Mouse (Mus musculus): ENCODE measurements around the gene Ankrd11.
"Not testable (repeated sequence)": the region's sequence is repeated elsewhere in the genome, so short reads cannot be mapped to it uniquely, and the experiment has no call there.

The Ankrd11 gene

DNA sequence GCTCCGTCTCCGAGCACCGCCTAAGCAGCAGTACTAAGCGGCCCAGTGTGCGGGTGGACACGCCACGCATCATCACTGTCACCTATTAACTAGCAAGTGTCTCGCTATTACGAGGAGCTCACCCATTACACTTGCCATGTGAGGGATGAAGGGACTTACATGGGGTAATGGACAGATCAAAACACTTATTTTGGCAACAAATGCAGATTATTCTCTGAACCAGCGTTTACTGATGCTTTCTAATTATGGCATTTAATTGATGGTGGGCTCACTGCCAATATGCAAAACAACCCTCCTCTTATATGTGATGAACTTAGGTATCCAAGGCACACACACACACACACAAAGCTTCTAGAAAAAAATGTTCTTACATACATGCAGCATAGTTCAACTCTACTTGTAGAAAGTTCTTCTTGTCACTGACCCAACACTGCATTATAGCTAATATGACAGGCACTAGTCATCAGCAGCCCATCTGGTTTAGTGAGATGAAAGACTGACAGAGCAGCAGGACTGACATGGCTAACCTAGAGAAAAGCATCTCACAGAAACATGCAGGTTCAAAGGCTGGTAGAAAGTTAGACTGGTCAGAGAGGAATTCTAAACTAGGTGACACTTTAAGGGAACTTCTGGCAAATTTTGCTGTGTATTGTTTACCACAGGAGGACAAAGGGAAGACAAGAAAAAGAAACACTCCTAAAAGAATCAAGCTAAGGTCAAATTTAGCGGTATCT is 2.5 kb downstream of the Ankrd11 start:
- no peak for DNase-seq

DNA sequence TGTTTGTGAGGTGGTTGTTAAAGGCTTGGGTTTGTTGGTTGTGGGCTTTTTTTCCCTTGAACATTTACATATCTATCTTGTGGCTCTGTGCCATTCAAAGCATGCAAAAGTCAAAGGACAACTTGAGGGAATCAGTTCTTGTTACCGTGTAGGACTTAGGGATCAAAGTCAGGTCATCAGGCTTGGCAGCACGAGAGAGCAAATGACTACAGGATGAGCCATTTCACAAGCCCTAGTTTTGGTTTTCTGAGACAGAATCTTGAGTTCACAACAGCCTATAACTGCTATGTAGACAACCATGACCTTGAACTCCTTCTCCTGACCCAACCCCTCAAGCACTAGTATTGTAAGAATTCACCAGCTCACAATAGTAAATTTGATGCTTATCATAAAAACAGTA is 3.7 kb downstream of the Ankrd11 start:
- no peak for DNase-seq

DNA sequence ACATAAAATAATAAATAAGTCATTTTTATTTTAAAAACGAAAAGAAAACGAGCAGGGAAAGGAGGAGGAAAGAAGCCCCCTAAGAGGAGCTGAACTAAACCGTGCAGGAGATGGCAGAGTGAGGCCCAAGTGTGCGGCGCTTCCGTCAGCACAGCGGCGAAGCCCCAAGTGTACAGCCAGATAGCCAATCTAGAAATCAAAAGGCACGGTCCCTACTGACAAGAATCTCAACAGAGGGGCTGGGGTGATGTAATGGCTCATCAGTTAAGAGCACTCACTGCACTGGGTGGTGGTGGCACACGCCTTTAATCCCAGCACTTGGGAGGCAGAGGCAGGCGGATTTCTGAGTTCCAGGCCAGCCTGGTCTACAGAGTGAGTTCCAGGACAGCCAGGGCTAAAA is 4.6 kb downstream of the Ankrd11 start:
- no peak for DNase-seq

DNA sequence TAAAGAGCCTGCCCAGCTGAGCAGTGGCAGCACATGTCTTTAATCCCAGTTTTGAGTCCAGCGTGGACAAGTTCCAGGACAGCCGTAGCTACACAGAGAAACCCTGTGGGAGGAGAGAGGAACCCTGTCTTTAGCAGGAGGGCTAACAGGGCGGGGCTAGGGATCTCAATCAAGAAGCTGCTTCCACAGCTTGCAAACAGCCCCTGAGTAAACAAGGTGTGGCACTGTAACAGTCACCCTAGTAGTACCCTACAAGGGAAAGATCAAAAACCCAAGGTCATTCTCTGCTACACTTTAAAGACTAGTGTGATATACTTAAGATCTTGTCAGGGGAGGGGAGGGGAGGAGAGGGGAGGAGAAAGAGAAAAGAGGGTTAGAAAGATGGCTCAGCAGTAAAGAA is 5.1 kb downstream of the Ankrd11 start:
- DNase-seq, result no peak

DNA sequence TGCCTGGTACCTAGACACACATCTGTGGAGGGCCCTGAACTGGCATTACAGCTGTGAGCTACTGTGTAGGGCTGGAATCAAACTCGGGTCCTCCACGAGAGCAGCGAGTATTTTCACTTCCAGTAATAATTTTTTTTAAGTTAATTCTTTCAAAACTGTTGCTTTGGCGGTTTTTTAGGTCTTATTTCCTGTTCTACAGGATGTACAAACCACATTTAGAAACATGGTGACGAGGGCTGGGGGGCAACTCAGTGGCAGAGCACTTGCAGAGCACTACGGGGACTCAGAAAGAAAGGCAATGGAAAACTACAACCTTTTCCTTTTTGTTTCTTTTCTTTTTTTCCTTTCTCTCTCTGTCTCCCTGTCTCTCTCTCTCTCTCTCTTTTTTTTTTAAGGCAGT is 7.9 kb downstream of the Ankrd11 start:
- DNase-seq, result no peak

DNA sequence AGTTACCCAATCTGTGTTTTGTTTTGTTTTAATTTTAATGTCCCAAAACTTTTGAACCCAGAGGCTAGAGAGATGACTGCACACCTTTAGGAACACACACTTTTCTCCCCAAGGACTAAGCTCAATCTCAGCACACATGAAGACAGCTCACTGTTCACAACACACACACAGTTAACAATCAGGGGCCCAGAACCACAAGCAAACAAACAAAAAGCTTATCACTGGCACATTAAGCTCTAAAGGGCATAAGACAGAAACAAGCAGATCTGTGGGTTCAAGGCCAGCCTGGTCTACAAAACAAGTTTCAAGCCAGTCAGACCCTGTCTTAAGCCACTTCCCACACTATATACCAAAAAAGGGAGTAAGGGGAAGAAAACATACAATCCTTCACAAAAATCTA is 8.6 kb downstream of the Ankrd11 start:
- DNase-seq, result no peak

DNA sequence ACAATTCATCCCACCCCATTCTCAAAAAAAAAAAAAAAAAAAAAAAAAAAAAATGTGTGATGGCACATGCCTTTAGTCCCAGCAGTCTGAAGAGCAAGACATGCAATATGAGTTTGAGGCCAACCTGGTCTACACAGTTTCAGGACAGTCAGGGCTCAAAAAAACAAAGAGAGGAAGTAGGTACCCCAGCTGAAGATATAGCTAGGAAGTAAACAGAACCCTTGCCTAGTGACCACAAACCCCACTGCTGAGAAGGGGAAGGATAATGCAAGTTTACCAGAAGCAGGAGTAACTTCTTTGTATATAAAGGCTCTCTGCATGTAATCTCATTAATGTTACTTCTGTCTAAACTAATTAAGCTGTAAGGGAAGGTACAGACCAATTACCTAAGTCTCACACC is 9.3 kb downstream of the Ankrd11 start:
- no peak for DNase-seq

DNA sequence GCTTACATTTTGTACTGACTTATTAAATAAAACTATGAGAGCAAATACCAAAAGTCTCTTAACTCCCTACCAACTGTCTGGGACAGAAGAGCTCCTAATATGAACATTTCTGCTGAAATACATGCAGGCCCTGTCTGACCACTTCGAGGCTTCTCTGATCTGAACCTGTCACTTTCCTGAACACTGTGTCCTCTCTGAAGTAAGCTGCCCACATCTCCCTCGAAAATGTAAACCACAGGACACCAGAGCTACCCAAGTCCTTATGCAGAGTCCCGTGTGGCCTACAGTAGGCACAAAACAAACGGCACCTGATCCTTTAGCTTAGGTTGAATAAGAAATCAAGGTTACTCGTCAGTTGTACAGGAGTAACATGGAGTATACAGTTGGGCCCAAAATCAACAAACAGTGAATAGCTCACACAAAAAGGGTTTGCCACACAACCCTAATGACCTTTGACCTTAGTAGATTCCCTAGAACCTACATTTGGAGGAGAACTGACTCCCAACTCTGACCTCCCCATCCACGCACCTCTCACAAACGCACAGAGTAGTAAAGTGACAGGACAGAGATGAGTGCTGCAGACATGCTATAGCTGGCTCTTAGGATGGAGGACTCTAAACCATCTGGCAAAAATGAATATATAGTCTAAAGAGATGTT is 10.6 kb downstream of the Ankrd11 start:
- no peak for DNase-seq

DNA sequence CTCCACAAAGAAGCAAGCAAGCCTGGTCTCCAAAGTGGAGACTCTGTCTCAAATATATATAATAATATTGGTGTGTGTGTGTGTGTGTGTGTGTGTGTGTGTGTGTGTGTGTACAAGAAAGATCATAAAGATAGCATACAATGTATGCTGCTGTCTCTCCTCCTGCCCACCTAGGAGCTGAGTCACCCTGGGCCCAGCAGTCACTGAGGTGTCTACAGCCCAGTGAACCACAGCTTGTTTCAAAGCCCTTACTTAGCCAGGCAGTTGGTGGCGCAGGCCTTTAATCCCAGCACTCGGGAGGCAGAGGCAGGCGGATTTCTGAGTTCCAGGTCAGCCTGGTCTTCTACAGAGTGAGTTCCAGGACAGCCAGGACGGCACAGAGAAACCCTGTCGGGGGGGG is 12.0 kb downstream of the Ankrd11 start:
- not testable (repeated sequence) for DNase-seq

DNA sequence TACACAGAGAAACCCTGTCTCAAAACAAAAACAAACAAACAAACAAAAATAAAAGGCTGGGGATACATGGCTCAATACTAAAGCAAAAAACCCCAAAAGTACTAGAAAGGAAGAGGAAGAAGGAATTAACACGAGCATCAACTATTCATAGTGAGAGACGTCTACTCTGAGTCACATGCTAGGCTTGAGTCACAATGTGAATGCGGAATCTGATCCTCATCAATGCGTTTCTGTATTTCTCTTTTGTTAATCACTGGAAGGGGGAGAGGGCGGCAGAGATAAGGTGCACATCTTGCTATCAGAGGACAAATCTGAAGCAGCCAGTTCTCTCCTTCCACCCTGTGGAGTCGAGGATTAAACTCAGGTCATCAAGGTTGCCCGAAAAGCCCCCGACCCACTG is 14.3 kb downstream of the Ankrd11 start:
- no peak for DNase-seq

DNA sequence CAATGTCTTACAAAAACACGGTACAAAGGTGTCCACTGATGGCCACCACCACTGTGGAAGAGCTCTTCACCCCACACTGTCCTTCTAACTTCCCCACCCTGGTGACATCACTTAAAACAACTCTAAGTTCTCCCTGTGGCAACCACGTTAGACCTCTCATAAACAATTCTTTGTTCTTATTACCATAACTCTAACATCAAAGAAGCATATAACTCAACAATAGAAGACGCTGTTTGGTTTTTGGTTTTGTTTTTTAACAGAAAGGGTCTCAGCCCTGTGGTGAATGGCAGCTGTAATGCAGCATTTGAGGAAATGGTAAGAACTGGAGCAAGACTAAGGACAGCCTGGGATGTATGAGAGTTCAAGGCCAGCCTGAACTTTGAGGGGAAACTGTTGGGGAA is 16.1 kb downstream of the Ankrd11 start:
- DNase-seq, result no peak

DNA sequence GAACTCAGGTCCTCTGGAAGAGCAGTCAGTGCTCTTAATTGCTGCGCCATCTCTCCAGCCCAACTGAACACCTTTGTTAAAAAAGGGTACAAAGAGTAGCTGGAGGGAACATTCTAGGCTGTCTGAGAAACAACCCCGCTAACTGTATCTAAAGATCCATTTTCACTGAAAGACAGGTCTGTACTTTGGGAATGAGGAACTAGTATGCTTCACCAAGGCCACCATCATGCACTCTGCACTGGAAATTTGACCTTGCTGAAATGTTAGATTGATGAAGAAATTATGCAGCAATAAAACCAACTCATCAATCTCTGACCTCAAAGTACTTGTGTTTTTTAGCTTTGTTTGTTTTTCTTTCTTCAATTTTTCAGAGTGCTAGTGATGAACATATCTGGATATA is 17.9 kb downstream of the Ankrd11 start:
- no peak for DNase-seq

DNA sequence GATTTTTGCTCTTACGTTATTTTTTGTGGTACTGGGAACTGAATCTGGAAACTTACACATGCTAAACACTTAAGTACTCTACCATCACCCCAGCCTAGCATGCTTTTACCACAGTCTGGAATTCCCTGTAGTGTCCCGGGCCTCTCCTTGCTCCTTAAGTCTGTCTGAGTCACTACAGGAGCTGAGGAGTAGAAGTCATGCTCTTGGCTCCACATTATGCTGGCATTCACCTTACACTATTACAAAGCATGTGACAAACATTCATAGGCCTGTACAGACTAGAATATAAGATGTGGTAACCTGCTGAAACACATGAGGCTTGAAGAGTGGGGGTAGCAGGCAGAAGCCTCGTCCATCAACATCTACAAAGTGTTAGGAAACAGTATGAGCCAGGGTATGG is 19.4 kb downstream of the Ankrd11 start:
- no peak for DNase-seq

DNA sequence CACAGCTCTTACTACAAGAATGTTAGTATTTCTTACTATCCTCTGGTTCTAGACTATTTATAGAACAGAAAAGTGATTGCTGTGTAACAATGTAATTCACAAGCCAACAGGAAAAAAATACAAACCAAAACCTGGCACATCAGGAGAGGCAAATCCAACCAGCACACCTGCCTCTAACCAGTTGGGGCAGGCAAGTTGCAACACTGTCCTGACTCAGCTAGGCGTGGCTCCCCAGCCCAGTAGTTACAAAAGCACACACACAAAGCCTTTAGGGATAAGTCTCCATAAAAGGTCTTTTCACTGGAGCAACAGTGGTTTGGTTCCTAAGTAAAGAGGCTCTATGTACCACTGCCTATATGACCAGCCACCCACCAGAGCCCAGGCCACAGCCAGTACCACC is 20.8 kb downstream of the Ankrd11 start:
- DNase-seq, result no peak

DNA sequence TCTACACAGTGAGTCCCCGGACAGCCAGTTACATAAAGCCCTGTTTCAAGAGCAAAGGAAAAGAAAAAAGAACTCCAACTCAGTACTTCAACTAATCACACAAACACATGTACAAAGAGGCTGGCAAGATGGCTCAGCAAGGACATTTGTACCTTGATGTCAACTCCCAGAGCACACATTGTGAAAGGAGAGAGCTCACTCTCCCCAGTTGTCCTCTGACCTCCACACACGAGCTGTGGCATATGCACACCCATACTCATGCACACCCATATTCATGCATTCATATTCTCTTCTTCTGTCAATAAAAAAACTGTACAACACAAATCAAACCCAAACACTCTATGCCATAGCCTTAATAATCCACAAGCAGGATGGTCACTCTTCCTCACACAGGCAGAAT is 21.2 kb downstream of the Ankrd11 start:
- no peak for DNase-seq

DNA sequence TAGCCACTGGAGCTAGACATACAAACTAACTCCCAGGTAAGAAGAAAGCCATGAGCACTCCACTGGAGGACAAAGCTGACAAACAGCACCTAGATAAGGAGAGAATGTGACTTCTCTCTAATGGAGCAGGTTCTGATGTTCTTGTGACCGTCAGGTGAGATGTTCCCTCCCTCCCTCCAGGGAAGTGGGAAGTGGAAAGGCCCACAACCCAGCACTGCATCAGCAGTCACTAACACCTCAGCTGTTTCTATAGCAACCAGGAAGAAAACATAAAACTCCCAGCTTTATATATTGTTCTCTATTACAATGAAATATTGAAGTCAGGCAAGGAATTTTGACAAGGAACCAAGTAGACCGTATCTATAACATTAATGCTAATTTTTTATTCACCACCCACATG is 22.0 kb downstream of the Ankrd11 start:
- no peak for DNase-seq

DNA sequence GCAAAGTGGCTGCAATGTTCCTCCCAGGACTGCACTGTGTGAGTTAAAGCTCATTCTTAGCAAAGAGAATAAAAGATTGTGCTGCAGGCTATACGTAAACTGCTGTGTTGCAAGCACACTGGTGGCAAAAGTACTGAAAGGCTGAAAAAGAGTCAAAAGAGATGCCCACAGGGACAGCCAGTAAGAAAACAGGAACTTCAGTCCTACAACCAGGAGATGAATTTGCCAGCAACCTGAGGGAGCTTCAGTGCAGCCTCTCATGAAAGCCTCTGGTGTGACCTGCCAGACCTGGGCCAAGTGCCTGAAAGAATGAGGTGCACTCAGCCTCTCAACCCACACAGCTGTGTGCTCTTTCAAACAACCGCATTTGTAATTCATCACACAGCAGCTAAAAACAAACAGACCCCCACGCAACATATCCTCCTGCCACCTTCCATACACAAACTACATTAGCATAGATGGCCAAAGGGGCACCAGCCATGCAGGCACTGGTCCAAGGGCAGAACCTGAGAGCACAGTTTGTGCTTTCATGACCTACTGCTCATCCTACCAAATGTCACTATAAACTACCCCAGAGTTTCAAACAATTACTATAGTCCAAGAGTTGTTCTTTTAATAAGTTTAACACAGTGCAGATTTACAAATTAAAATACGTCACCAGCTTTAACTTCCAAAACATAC is 23.5 kb downstream of the Ankrd11 start:
- DNase-seq, result peak in 1 of 2 experiments; percentile 20

DNA sequence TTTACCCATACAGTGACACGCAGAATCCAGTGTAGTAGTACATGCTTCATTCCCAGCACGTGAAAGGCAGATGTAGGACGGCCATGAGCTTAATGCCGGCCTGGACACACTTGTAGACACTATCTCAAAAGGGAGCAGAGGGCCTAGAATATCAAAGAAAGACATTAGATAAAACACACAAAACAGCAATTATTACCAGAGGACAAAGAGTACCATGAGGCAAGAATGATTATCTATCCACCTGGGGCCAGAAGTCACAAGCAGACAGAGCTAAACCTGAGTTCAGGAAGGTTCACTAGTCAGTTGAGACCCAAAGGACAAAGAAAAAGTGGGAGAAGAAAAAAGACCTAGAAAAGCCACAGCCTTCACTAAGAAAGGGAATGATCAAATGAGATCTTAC is 24.9 kb downstream of the Ankrd11 start:
- DNase-seq, result no peak

DNA sequence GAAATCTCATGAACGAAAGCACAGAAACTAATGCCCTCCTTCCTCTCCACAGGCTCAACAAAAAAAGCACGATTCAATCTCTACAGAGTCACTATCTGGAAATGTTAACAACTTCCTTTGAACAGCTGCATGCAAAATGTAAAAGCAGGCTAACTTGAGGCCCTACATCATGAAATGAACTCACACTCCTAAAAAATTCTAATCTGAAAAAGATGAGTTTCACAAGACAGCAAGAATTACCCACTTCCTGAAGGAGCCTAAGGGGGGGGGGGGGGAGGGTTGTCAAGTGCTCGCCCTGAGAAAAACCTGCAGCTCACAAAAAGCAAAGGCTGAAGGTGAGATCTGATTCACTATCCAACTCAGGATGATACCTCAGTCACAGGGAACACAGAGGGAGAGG is 27.0 kb downstream of the Ankrd11 start:
- DNase-seq, result no peak

DNA sequence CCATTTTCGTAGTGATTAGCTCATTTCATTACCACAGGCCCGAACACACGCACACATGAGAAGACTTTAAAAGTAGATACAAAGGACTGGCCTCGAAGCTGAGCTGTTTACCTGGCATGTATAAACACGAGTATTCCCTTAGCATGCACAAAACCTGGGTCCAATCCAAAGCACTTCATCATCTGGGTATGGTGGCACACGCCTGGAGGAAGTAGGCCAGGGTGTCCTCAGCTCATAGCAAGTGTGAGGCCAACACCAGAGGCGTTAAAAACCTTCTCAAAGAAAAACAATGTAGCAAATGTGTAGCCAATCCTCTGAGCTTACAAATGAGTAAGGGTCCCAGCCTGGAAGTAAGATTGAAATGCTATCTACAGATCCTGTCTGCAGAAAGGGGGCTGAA is 27.6 kb downstream of the Ankrd11 start:
- peak in 1 of 2 experiments; percentile 30 for DNase-seq

DNA sequence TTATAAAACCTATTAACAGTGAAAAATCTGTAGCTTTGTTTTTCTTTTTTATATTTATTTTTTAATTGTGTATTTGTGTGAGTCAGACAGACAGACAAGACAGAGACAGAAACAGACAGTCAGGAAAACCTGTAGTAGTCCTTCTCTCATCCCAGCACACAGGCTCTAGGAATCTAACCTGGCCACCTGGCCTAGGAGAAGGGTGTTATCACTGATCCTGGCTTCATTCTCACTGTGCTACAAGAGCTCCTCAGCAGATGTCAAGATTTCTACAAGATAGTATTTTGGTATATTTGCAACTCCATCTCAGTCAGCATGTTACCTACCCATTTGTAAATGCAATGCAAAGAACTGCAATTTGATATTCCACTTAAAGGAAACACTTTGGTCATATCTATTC is 30.8 kb downstream of the Ankrd11 start:
- DNase-seq, result no peak

DNA sequence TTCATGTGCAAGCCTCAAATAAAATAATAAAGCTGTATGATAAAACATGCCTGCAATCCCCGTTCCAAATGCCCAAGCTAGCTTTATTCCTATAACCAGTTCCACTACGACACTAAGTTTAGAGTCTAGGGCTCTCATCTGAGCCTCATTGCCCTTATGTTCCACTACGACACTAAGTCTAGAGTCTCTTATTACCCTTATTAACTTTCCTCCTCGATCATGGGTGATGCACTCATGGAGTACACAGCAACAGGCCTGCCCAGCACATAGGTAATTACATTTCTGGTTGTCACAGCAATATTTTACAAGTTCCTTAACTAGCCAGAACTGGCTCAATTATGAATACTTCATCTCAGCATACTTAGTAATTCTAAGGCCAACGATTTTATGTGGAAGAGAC is 36.3 kb downstream of the Ankrd11 start:
- DNase-seq, result no peak

DNA sequence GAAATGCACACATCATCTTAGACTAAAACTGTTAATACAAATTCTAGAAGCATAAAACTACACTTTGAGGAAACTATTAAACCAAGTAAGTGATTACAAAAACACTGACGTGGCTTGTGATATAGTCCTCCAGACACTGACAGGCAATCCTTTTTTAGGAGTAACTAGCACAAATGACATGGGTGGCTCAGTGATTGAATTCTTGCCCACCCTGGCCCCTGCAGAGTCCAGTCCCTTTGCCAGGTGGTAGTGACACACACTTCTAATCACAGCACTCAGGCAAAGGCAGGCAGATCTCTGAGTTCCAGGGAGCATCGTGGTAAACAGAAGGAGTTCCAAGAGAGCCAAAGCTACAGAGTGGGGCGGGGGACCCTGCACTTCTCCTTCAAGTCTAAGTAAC is 36.7 kb downstream of the Ankrd11 start:
- no peak for DNase-seq

Measured in cerebellum, postnatal 36 days (tissue).